Mouse (Mus musculus): ENCODE results near the gene Clba1. TPM values are rescaled to one million over a fixed set of nuclear protein-coding genes. Genes with fewer than 3 reads are reported as not detected.

Clba1 gene
- total RNA-seq, 1 experiment from 2014 or later, result not detected

- ATAC-seq (replicated peaks; ENCODE audit: insufficient number of reproducible peaks, low FRiP score, low TSS enrichment, poor library complexity, severe bottlenecking), result no peak
Observed at GRCm38 (mm10) chr12:112793601-112794355, 15.0 kb upstream of the Clba1 start.

- no peak for ATAC-seq (replicated peaks; ENCODE audit: insufficient number of reproducible peaks, low FRiP score, low TSS enrichment, poor library complexity, severe bottlenecking)
Observed at GRCm38 (mm10) chr12:112794356-112794816, 14.4 kb upstream of the Clba1 start.

- no peak for ATAC-seq (replicated peaks; ENCODE audit: insufficient number of reproducible peaks, low FRiP score, low TSS enrichment, poor library complexity, severe bottlenecking)
Observed at GRCm38 (mm10) chr12:112794998-112795397, 13.7 kb upstream of the Clba1 start.

DNA sequence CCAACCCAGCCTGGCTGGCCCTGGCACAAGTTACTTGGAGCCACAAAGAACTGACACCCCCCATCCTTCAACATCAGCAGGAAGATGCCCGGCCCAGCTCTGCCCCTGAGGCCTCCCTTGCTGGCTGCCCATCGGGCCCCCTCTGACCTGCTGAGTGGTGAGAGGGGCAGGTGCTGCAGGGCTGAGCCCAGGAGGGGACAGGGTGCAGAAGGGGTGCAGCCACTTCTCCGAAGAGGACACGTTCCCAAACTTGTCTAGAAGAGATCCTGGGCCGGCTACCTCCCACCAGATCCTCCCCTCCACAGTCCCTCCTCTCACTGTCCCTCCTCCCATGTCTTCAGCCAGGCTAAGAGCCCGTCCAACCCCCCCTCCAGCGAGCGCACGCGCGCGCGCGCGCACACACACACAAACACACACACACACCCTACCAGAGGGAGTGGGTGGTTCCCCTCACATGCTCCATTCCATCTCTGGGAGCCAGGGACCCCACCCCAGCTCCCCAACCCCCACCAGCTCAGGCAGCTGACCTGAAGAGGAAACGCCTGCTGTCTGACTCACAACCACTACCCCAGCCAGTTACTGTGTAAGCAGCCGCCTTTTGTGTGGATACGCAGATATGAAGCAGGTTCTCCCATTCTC is 13.2 kb upstream of the Clba1 start:
- no peak for ATAC-seq (replicated peaks; ENCODE audit: insufficient number of reproducible peaks, low FRiP score, low TSS enrichment, poor library complexity, severe bottlenecking)

DNA sequence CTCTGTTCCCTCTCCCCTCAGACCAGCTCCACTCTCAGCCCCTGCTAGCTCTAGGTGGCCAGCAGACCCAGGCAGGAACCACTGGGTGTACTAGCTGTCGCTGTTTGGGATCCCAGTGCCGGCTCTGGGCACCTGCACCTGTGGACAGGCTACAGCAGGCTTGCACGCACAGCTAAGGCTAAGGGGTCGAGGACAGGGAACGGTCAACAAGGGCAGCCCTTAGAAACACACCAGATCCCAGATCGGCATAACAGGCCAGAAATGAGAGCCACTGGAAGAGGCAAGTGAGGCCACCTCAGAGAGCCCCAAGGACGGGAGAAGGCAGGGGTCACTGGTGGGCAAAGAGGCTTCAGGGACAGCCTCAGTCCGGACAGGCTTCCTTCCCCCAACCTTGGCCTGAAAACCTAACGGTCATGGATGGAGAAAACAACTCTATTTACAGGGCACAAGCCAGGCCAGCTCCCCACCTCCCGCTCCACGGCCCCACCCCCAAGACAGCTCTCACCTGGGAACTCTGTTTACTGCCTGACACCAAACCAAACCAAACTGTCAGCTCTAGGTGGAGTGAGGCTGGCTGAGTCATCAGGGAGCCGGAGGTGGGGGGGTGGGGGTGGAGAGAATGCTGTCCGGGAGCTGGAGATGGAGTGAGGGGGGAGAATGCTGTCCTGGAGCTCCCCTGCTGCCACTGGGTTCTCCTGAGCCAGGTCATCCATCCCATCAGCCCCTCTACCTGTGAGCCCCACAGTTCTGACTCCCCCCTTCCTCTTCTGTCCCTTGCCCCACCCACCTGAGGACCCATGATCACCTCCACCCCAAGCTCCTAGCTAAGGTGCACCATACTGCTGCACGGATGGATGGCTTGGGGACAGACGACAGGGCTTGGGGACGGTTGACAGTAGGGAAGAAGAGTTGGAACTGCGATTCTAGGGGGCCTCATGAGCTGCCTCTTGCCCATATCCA is 11.9 kb upstream of the Clba1 start:
- no peak for ATAC-seq (replicated peaks; ENCODE audit: insufficient number of reproducible peaks, low FRiP score, low TSS enrichment, poor library complexity, severe bottlenecking)

DNA sequence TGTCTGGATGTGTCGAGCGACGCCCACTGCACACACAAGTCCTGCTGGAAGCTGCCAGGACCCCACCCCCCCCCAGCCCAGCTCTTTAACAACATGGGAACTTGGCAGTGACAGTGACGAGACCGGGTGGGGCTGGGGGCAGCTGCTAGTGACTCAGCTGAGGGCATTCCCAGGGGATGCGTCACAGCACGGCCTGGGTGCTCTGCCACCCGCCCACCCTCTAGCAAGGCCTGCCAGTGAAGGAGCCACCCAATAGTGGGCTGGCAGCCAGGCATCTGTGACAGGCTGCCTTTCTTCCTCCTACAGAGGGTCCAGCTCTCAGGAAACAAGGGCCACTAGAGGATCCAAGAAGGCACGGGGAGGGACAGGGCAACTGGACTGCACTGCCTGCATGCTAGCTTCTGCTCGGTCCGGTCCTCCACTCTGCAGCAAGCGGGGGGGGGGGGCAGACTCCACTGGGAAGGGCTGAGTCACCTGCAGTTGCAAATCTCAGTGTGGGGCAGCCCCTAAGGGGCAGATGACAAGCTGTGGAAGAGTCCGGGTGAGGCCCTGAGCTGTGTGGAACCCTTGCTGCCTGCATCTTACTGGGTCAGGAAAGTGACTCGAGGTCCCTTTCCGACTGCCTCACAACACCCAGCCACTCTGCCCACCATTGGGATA is 10.9 kb upstream of the Clba1 start:
- no peak for ATAC-seq (replicated peaks; ENCODE audit: insufficient number of reproducible peaks, low FRiP score, low TSS enrichment, poor library complexity, severe bottlenecking)

- ATAC-seq (replicated peaks; ENCODE audit: insufficient number of reproducible peaks, low FRiP score, low TSS enrichment, poor library complexity, severe bottlenecking), result no peak
Observed at GRCm38 (mm10) chr12:112798332-112798681, 10.4 kb upstream of the Clba1 start.

- no peak for ATAC-seq (replicated peaks; ENCODE audit: insufficient number of reproducible peaks, low FRiP score, low TSS enrichment, poor library complexity, severe bottlenecking)
Observed at GRCm38 (mm10) chr12:112798716-112799115, 10.0 kb upstream of the Clba1 start.

DNA sequence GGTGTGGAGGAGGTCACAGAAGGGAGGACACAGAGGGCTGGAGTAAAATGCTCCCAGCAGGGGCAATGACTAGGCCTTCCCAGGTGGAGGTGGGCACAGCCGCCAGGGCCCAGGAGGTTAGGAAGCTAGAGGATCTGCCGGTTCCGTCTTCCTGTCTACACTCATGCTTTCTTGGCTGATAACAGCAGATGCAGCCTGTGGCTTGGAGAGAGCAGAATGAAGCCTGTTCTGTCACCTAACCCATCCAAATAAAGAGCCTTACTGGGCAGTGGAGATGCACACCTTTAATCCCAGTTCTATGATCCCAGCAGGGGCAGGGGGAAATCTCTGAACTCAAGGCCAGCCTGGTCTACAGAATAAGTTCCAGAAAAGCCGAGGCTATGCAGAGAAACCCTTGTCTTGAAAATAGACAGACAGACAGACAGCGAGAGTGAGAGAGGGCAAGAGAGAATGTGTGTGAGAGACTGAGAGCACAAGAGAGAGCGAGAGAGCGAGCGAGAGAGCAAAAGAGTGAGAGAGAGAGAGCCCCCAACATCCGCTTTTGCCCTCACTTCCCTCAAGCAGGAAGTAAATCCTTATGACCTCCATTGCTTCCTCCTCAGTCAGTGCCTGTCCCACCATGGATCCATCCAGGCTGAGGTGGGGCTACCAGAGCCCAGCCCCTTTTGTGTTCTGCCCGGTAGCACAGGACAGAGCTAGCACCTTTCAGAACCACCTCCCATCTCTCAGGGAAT is 9.3 kb upstream of the Clba1 start:
- ATAC-seq (replicated peaks; ENCODE audit: insufficient number of reproducible peaks, low FRiP score, low TSS enrichment, poor library complexity, severe bottlenecking), result no peak

- peak; percentile 50; the same call in 1 of the 2 replicates for ATAC-seq (replicated peaks; ENCODE audit: insufficient number of reproducible peaks, low FRiP score, low TSS enrichment, poor library complexity, severe bottlenecking)
Observed at GRCm38 (mm10) chr12:112800476-112800875, 8.3 kb upstream of the Clba1 start.

- ATAC-seq (replicated peaks; ENCODE audit: insufficient number of reproducible peaks, low FRiP score, low TSS enrichment, poor library complexity, severe bottlenecking), result no peak
Observed at GRCm38 (mm10) chr12:112801864-112802846, 6.6 kb upstream of the Clba1 start, which contains the start of gene Ahnak2. Gene Ahnak2 (minus strand): TSS chr12:112802657.

- ATAC-seq (replicated peaks; ENCODE audit: insufficient number of reproducible peaks, low FRiP score, low TSS enrichment, poor library complexity, severe bottlenecking), result no peak
Observed at GRCm38 (mm10) chr12:112802917-112803316, 5.8 kb upstream of the Clba1 start.

DNA sequence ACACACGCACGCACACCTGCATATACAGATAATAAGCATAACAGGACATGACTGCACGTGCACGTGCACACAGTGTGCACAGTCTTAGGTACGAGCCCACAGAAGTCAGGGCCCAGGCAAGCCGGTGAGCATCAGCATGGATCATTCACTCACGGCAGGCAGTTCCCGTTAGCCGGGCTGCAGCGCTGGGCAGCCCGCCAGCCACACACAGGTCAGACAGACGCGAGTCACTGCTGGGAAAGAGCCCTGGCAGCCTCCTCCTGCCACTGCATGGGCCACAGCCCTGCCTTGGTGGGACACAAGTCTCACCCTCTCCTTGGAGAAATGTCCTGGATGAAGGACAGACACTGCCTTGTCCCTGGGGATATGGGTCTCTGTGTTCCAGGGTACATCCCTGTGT is 4.7 kb upstream of the Clba1 start:
- no peak for ATAC-seq (replicated peaks; ENCODE audit: insufficient number of reproducible peaks, low FRiP score, low TSS enrichment, poor library complexity, severe bottlenecking)

DNA sequence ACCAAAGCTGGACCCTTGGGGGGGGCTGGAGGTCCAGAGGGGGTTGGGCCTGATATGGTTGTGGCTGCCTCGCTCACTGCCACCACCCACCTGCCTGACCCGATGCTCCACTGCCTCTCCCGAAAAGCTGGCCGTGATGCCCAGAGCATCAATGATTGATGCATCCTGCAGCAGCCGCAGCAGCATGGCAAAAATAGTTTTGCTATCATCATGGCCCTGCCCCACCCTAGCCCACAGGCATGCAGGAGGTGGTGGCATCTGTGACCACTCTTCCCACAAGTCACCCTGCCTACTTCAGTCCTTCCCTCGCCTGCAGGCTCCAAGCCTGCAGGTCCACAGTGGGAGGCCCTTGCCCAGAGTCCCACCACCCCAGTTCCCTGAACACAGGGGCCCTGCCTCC is 2.7 kb upstream of the Clba1 start:
- no peak for ATAC-seq (replicated peaks; ENCODE audit: insufficient number of reproducible peaks, low FRiP score, low TSS enrichment, poor library complexity, severe bottlenecking)

DNA sequence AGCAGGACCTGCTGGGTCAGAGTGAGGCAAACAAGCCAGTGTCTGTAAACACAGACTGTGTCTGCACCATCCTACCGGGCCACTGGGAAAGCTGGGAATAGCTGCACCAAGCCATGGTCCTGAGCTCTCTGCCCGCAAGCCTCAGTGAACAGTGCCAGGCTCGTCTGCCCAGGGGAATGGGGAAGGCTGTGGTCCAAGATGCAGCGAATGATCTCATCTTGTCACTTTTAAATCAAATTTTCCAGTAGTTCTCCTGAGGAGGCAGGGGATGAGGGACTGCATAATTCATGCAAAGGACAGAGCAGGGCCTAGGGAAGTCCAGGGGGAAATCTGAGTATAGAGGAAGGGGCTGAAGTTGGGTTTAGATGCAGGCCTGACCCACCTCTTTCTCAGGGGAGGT is 941 bp upstream of the Clba1 start:
- ATAC-seq (replicated peaks; ENCODE audit: insufficient number of reproducible peaks, low FRiP score, low TSS enrichment, poor library complexity, severe bottlenecking), result no peak

GRCm38 (mm10) chr12:112808212-112808586 is 538 bp upstream of the Clba1 start:
- no peak for ATAC-seq (replicated peaks; ENCODE audit: insufficient number of reproducible peaks, low FRiP score, low TSS enrichment, poor library complexity, severe bottlenecking)

GRCm38 (mm10) chr12:112809641-112810040 is 904 bp downstream of the Clba1 start:
- no peak for ATAC-seq (replicated peaks; ENCODE audit: insufficient number of reproducible peaks, low FRiP score, low TSS enrichment, poor library complexity, severe bottlenecking)

Data from monocyte, adult 5-6 weeks (primary cell).